Mouse (Mus musculus): ENCODE data around the gene Nol9.

The Nol9 gene

DNA sequence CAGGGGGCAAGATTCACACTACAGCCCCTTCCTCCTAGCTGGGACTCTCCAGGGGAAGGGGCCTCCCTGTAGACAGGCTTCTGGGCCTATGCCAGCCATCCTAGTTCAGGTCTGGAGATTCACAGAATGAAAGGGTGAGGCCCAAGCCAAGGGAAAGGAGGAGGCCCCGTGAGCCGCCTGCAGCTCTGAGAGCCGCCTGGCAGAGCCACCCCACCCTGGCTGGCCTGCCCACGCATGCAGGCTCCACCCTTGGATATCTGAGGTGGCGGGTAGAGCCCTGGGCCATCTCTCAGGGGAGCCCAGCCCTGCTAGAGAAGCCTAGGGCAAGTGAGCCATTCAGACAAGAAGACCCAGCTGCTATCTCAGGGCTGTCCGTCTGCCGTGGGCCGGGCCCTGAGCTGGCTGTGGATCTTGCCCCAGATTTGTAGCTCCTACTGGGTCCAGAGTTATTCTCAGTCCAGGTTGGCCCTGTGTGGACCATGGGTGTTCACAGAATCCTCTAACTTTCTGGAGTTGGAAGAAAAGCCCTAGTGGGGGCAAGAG is 53.7 kb downstream of the Nol9 start:
- DNase-seq (ENCODE audit: low spot score), result no peak

DNA sequence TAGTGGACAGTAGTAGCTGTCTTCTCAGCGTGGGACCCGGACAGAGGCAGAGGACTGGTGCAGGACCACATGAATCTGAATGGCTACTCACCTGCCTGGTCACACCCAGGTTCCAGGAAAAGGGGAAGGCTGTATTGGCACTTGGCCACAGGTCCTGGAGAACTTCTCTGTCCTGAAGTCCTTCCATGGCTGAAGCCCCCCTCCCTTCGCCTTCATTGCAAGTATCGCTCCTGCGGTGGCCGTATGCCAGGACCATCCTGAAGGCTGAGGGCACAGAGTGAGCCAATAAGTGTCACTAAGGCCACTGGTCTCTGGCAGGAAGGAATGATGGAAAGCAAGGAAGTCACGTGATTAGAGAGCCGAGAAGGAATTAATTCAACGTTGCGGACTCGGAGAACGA is 55.1 kb downstream of the Nol9 start:
- no peak for DNase-seq (ENCODE audit: low spot score)

DNA sequence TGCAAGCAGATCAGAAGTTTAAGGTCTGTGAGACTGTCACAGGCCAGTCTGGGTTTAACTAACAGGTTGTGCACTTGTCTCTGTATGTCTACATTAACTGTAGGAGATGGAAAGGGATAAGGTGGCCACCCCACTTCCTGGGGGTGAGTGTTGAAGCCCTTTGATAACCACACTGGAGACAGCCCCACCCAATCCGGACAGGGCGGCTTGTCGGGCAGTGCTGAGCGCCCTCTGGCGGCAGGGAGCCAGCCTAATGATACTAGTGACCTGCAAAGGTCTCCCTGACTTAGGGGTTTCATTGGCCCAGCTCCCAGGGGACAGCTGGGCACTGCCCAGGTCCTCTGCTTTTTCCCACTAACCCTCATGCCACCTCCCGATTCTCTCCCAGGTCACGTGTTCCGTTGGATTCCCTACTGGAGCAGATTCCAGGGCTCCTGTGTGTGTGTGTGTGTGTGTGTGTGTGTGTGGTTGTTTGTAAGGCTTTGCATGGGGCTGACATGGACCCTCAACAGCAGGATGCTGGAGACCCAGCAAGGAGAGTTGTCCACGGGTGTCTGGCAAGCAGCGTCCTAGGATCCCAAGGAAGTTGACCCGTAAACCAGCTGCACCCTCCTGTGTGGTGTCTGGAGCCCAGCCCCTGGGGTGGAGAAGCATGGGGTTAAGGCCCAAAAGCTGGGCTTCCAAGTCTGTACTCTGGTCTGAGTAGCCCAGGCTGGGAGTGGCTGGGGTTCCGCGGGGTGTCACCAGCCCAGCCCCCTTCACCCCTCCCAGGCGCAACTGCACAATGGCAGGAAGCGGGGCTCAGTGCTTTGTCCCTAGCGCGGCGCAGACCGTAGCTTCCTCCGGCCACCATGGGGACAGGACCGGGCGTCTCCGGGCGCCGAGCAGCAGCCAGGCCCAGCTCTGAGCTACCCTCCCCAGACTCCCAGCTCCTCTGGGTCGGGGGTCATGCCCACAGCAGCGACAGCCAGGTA is 57.1 kb downstream of the Nol9 start:
- DNase-seq (ENCODE audit: low spot score), result no peak

DNA sequence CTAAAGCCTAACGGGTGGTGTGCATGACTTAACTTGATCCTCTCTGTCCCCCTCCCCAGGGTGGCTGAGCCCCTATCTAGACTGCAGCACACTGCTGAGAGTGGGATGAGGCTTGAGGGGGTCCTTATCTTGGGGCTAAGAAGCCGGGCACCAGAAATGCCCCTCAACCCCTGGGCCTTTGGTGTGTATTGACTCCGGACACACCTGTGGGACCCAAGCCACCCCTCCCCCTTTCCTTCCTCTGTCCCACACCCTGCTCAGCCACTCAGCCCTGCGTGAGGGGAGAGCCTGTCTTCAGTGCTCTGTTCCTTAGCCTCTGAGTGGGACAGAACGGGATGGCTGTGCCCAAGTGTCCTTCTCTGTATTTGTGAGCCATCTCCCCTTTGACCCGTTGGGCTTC is 57.8 kb downstream of the Nol9 start:
- no peak for DNase-seq (ENCODE audit: low spot score)

DNA sequence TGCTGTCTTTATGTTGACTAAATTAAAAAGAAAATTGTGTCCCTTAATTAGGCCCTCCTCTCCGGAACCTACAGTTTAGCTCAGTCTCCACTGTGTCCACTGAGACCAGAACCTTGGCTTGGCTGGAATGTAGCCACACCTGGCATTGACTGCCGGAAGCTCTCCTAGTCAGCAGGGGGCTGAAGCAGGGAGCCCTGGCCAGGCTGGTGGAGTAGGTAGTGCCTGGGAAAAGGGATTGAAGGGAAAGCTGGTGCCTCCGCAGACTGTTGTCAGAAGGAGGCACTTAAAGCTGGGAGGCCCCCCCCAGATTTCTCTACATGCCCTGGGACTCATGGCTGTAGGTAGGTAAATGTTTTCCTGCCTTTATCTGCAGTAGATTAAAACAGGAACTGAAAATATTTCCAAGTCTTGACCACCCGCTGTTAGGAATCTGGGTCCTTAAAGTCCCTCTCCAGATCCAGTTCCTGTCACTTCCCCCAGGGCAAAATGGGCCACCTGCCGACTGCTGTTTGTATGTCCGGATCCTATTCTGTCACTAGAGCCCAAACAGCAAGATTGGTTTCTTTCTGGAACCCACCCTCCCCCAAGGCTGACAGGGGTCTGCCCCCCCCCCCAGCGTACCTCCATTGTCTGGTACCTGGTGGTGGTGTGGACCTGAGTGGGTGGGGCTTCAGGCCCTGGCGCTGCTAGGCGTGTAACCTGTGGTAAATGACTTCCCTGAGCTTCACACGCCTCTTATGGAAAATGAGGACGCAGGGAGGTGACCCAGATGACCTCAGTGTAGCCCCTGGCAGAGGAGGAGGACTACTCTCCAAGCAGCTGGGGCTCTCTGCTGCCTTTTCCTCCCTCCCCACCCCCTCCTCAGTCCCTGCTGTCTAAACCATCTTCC is 59.0 kb downstream of the Nol9 start:
- no peak for DNase-seq (ENCODE audit: low spot score)

DNA sequence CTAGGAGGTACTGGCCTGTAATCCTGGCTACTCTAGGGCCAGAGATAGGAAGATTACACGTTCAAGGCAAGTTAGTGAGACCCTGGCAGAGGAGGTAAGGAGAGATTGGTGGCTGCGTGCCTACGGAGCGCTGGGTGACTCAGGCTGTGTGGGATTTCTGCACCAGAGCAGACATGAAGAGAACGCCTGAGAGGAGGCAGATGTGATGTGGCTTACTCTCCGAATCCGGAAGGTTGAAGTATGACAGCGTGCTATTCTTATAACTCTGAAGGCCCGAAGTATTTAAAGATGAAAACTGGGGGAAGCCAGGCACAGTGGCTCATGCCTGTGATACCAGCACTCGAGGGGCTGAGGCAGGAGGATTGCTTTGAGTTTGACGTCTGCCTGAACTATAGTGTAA is 61.4 kb downstream of the Nol9 start:
- no peak for DNase-seq (ENCODE audit: low spot score)

DNA sequence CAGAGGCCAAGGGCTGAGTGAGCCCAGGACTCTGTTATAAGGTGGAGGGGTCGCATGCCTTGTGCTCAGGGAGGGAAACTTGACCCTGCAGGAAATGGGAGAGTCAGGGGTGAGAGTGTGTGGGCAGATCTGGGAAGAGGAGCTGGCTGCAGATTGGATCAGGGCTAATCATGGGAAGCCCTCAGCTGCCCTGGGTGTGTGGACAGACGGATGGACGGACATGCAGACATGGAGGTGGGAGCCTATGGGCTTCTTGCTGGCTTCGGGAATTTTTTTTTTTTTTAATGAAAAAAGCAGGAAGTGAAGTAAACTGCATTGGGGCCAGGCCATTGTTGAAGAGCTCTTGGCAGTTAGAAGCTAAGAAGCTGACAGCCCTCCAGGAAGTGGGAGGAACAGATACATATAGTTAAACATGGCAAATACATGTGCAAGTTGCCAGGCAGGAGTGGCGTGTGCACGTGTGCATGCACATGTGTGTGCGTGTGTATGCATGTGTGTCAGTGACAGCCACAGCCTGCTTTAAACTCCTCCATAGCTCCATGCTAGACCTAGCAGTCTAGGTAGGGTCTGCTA is 62.0 kb downstream of the Nol9 start:
- DNase-seq (ENCODE audit: low spot score), result no peak

DNA sequence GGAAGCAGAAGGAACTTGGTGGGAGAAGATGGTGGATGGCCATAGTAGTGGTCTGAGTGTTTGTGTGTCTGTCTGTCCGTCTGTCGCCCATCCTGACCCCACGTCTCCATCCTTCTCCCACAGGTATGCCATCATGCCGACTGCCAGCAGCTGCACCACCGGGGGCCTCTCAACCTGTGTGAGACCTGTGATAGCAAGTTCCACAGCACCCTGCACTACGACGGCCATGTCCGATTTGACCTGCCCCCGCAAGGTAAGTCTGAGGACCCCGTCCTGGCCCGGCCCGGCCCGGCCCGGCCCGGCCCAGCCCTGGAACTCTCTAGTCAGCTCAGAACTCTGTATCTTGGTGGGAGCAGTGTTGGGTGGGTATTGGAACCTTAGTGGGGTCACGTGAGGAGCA is 62.8 kb downstream of the Nol9 start:
- DNase-seq (ENCODE audit: low spot score), result no peak

DNA sequence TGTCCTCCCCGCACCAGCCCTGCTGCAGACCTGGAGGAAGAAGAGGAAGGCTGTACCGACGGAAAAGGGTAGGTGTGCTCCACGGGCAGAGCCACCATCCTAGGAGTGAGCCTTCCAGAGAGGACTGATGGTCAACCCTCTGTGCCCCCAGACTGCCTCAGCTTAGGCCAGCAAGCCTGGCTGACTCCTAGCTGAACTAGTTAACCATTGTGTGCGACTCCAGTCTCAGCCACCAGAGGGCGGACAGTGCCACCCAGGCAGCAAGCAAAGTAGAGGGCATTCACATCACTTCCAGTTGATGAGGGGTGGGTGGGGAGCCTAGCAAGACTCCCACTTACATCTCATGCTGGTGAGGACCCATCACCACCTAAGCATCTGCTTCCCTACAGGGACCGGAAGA is 63.9 kb downstream of the Nol9 start:
- DNase-seq (ENCODE audit: low spot score), result no peak

DNA sequence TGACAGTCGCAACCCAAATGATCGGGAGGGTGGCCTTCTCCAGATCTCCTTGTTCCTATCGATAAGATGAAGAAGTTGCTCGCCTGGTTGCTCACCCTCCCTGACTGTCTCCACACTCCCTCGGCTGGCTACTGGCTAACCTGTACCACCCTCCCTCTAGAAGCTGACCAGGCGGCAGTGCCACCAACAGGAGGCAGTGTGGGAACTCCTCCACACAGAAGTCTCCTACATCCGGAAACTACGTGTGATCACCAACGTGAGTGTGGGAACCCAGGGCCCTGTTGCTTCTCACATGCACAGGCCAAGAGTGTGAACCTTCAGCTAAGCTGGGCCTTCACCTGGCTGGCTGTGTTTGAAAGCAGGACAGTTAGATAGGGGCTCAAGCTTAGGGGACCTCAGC is 67.6 kb downstream of the Nol9 start:
- DNase-seq (ENCODE audit: low spot score), result no peak

DNA sequence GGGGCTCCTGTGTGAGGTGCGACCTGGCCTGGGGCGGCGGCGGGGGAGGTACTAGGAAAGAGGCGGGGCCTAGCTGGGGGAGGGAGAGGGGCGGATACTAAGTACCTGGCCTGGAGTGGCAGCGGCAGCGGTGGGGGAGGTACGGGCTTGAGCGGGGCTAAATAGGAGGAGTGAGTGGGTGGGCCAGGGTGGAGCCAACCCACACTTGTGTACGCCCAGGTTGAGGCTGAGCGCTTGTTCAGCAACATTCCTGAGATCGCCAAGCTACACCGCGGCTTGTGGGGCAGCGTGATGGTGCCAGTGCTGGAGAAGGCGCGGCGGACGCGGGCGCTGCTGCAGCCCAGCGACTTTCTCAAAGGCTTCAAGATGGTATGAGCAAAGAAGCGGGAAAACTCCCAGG is 68.4 kb downstream of the Nol9 start:
- no peak for DNase-seq (ENCODE audit: low spot score)

DNA sequence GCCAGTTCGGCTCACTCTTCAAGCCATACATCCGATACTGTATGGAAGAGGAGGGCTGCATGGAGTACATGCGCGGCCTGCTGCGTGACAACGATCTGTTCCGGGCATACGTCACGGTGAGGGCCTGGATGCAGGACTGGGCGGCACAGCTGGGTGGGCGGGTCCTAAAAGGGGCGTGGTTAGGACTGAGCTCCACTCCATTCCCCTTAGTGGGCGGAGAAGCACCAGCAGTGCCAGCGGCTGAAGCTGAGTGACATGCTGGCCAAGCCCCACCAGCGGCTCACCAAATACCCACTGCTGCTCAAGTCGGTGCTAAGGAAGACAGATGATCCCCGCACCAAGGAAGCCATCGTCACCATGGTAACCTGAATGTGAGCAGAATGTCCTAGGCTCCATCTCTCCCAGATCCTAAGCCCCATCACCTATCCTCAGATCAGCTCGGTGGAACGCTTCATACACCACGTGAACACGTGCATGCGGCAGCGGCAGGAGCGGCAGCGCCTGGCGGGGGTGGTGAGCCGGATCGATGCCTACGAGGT is 68.9 kb downstream of the Nol9 start:
- DNase-seq (ENCODE audit: low spot score), result no peak

DNA sequence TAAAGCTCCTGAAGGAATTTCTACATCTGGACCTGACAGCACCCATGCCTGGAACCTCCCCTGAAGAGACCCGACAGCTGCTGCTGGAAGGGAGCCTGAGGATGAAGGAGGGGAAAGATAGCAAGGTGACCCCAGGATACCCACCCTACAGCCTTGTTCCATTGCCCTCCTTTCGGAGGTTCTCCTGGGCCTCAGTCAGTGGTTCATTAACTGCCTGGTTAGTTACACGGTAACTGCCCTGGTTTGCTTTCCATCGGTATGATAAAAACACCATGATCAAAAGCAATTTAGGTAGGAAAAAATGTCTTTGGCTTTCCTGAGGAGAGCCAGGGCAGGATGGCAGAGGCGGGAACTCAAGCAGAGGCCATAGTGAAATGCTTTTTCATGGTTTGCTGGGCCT is 69.6 kb downstream of the Nol9 start:
- DNase-seq (ENCODE audit: low spot score), result no peak

DNA sequence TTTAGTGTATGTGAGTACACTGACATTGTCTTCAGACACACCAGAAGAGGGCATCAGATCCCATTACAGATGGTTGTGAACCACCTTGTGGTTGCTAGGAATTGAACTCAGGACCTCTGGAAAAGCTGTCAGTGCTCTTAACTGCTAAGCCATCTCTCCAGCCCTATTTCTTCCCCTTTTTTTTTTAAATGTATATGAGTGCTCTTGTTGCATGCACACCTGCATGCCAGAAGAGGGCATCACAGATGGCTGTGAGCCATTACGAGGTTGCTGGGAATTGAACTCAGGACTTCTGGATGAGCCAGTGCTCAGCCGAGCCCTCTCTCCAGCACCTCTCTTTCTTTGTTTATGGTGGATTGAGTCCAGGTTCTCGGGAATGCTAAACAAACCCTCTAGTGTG is 70.4 kb downstream of the Nol9 start:
- no peak for DNase-seq (ENCODE audit: low spot score)

DNA sequence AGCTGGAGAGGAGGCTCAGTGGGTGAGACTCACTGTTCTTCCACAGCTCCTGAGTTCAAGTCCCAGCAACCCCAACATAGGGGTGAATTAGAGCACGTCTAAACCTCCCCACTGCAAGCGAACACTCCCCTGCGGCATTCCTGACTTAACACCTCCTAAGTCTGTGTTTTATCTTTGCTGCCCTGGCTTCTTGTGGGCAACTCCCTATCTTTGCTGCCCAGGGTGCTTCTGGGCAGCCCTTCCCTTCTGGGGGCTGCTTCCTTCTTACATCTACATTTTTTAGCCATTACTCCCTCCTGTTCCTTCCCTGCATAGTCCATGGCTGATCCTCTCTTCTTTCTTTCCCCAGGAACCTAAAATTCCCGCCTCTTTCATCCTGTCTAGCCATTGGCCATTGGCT is 71.6 kb downstream of the Nol9 start:
- no peak for DNase-seq (ENCODE audit: low spot score)

Measured in ovary, adult 18-20 months (tissue).